Mouse (Mus musculus): ENCODE data around the gene Mindy4b-ps.
"Not testable (repeated sequence)": the region's sequence is repeated elsewhere in the genome, so short reads cannot be mapped to it uniquely, and the experiment has no call there.

Gene Mindy4b-ps

DNA sequence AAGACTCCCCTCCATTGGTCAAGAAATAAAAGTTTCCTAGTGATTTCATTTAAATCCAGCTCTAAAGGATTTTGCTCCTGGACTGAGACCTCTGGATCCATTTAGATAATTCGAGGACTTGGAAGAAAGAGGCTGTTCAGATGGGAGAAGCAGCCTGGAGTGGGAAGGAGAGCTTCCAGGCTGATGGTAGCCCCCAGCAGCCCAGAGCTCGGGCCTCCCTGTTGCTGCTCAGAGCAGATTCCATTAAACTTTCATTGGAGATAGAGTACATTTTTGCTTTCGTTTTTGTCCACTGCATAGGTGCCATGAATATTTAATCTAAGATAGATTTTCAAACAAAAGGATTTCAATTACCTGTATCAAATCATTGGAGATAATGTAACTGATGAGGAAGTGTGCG is at the start of gene Mindy4b-ps:
Mindy4b-ps (minus strand) TSS at position 101 of the 400 bp plus-strand sequence.
- DNase-seq, result no peak

DNA sequence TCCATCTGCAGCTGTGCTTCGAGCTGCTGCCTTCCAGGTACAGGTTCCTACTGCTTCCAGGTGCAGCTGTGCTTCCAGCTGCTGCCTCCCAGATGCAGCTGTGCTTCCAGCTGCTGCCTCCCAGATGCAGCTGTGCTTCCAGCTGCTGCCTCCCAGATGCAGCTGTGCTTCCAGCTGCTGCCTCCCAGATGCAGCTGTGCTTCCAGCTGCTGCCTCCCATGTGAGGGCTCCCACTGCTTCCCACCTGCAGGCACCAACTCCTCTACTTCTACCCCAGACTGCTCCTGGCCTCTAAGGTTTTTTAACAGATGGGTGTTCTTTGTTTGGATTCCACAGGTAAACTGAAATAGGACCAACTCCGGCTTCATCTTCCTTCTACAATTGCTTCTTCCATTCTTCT is 49.8 kb upstream of the Mindy4b-ps start:
- DNase-seq, result not testable (repeated sequence)

DNA sequence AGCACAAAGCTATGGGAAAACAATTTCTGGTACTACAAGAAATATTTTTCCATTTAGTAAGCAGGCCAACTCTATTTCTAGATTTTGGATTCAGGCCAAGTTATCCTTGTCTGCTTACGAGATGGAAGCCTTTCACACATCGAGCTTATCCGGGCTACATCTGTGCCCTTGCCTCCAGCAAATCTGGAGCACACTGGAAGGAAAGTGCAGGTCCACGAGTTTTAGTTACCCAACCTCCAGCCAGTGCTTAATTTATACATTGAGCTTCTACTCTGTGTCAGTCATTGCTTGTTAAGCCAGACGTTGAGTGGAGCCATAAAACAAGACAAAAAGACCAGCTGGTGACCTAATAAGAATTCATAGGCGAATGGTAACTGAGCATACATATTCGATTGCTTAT is 43.6 kb upstream of the Mindy4b-ps start:
- no peak for DNase-seq

DNA sequence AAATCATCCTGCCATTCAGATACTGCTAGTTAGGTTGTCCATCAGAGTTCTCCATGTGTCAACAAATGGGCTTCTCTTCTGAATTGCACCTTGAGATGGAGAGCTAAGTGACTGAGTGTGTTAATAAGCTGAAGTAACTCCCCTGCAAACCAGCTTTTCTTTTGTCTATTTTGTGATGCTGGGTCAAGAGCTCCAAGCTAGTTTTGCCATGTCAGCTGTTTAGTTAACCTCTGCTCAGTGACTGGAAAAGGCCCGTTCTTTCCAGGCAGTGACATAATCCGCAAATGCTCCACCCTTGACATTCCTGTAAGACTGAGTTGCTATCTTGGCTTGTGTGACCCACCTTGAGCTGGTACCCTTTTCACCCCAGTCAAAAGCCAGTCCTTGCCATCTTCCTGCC is 40.9 kb upstream of the Mindy4b-ps start:
- no peak for DNase-seq

DNA sequence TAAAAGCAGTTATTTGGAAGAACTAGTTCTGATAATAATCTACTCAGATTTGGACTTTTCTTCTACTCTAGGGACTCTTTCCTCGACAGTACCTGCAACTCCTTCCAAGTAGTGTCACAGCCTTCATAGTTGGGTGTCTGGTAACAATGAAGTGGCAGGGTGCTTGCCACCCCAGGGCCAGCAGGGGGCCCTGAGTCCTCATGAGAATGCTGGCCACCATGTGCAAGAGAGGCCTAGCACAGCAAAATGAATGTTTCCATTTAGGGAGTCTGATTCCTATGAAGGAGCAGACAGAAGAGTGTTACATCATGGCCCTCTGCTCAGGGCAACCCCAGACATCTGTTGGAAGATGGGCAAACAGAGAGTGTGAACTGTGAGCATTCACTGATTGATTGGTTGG is 21.3 kb upstream of the Mindy4b-ps start:
- no peak for DNase-seq

DNA sequence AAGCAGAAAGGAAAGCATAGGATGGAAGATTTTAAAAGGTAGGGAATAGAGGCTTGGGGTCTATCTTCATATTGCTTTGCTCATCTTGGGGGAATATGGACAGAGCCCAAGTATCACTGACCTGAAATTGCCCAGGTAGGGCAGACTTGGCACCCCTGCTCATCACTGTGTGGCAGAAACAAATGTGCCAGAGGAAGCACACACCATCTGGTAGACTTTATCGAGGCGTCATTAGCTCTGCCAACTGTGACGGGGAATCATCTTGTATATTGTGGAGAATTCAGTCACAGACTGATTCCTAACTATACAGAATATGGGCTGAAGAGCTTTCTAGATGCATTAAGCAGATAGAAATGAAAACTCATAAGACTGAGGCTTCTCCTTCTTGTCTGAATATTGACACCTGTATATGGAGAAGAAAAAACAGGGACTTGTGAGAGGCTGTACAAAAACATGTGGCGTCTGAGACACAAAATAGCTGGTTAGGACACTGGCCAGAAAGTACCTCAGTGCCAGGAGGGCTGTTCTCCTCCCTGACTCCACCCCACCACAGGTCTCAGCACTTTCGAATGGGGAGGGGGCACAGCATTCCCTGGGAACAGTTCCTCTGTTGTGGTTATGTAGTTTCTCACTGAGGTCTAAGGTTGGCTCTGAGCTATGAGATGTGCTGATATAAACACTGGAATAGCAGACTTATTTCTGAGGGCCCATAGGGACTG is 11.5 kb upstream of the Mindy4b-ps start:
- DNase-seq, result no peak

DNA sequence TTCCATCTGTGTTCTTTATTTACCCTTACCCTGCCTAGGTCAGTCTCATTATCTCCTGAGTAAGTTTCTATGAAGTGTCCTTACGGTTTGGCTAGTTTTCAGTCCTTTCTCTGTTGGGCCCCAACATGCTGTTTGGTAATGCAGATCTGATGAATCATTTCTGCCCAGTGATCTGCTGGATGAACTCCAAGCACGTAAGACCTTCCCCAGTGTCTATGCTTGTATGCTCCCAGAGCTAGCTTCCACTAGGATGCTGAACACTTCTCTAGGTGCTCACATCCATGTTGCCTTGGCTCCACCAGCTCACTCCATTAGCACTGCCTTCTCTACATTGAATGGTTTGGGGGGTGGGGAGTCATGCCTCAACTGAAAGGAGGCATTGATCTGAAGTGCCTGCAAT is 10.8 kb upstream of the Mindy4b-ps start:
- DNase-seq, result no peak

DNA sequence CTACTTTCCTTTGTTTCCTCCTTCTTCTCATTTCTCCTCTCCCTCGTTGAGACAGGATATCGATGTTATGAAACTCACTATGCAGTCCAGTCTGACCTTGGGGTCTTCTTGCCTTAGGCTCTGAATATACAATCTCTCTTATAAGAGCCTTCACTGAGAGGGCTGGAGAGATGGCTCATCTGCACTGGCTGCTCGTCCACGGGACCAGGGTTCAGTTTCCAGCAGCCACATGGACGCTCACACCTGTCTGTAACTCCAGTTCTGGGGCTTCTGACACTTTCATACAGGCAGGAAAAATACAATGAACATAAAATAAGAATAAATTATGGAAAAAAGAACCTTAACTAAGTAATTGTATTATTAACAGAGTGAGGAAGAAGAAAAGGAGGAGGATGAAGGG is 9.5 kb upstream of the Mindy4b-ps start:
- DNase-seq, result no peak

DNA sequence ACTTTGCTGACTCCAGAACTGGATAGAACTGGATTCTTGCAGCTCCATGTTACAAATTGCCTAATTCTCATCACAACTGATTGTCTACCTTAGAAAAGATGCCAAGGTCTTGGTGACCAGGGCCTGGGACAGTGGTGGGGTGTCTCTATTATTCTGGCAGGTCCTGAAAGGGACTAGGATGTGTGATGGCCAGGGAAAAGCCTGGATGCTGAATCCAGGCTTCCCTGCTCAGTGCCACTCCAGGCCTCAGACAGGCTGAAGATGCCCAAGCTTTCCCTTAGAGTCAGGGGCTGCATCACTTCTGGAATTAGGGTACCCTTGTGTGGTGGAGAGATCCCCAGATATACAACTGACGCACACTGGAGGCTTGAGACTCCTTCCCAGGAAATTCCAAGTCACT is 7.8 kb upstream of the Mindy4b-ps start:
- no peak for DNase-seq

DNA sequence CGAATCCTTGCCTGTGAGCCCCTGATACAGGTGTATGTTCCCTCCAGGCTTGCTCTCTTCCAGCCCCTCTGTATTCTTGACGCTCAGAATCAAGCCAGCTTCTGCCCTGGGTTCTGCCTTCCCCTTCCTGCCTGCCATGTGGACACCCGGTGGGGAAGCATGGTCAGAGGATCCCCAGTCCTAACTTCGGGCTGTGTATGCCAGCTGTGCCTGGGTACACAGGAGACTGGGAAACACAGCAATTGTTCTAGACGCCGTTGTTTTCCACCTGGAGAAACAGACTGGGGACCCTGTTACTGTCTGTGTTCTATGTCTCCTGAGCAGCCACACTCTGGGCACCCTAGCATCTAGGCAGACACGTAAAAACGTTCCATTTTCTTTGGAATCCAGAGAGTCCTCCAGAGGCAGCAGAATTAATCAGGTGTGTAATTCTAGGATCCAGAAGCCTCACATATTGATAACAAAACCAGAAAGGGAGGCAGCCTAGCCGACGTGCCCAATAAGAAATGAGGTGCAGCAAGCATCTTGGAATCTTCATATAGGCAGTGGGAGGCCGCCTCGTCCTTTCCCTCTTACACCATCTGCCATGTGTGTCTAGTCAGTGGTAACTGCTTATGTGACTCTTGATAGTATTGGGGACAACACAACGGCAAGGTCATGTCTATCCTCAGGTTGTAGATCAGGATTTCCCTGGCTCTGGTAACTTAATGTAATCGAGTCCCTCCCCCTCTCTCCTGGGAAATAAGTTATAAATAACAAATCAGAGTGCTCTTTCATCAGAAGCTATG is 6.4 kb upstream of the Mindy4b-ps start:
- no peak for DNase-seq

DNA sequence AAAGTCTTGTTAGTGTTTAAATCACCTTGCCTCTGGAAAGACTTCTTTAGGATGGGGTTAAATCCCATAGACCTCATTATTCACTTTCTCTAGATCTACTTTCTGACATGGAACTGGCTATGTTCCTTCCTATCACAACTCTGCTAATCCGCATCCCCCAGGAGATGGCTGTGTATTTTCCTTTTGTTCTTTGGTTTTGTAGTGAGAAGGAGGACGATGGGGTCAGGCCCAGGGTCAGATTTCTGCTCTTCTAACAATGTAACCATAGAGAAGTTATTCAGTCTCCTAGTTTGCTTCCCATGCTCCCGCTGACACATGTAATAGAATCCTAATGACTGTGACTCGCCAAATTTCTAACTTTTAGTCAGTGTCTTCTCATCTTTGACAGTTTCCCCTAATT is 4.2 kb upstream of the Mindy4b-ps start:
- DNase-seq, result no peak

DNA sequence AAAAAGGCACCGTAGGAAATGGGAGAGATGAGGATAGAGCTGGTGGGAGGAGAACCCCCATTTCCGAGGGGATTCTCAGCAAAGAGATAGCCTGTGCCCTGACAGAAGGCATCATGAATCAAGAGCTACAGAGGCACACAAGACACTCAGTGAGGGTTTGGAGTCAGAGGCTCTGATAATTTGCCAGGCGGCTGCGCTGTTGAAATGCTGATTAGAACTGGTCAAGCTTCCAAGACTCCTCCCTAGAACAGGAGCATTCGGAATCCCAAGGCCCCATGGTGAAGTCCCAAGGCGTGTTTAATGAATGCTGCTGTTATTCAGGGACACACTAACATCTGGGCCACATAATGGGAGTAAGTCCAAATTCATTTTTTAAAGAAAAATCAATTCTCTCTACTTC is 4.8 kb downstream of the Mindy4b-ps start:
- DNase-seq, result no peak

DNA sequence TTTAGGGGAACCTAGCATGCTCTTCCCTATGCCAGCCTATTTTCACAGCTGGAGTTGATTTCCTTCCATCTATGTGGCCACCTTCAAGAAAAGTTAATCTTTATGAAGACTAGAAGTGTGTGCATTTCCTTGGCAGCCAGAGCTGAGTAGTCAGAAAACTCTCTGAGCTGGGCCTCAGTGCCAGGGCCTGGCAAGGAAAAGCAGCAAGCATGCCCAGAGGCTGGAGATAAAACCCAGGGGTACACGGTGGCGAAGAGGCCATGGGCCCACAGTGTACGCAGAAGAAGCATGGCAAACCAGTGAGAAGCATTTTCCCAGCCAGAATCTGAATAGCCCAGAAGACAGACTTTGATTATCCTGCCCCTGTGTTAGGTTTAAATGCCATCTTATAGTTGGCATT is 7.9 kb downstream of the Mindy4b-ps start:
- DNase-seq, result no peak

DNA sequence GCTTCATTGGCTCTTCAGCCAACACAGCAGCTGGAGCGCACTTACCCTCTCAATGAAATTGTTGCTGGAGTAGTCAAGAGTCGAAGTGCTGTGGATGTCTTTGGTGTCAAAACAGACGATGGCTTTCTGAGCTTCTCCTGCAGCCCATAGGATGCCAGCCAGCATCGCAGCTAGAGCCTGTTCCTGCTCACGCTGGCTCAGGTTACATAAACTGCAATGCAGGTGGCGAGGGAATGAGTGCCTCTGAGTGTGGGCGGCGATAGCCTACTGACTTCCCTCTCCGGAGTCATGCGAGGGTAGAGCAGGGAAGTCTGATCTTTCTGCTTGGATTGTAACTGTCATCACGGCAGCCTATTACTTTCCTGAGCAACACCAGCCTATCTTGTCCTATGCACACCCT is 11.8 kb downstream of the Mindy4b-ps start:
- no peak for DNase-seq

DNA sequence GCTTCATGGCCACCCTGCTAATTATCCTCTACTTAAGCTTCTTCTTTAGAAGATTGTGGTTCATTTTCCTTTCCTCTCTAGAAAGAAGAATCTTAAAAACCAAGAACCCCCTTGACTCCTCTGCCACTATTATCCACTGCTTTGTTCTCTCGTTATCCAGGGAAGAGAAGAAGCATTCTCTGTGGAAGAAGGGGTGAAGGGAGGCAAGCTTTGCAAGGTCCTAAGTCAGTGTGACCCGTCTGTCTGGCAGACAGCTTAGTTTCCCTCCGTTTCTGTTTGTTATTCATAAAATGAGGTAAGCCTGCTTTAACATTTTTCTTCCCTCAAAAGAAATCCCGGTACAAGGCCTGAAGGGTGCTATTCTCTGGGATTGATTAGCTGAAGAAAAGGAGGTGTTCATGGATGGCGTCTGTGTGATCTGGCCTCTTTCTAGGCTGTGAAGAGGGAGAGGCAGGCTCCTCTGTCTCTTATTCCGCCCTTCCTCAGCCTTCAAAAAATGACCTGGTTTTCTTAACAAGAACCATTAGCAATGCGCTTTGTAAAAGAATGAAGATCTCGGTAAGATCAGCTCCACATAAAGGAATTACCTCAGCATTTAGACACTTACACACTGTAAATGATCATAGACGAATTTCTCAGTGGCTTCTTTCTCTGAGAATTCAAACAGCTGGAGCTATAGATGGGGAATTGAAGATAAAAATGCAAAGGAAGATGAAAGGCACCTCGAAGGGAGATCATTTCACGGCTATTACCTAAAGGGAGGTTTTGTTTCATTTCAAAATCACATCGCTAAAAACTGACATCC is 12.8 kb downstream of the Mindy4b-ps start:
- no peak for DNase-seq

DNA sequence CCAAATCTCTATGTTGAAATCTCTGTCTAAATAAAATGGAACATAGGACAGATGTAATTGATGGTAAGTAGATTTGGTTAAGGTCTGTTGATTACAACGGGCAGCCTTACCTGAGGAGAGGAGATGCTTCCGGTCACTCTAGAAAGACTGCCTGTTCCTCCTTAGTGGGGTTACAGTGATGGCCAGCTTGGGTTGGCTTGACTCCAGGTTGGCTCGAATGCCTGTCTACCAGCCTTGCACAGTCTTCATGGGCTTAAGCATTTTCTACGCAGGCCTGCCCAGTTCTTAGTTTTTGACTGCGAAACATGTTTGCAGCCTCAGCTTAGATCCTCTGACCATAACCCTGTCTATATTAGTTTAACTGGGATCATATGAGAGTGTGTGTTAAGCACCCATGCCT is 13.5 kb downstream of the Mindy4b-ps start:
- no peak for DNase-seq

DNA sequence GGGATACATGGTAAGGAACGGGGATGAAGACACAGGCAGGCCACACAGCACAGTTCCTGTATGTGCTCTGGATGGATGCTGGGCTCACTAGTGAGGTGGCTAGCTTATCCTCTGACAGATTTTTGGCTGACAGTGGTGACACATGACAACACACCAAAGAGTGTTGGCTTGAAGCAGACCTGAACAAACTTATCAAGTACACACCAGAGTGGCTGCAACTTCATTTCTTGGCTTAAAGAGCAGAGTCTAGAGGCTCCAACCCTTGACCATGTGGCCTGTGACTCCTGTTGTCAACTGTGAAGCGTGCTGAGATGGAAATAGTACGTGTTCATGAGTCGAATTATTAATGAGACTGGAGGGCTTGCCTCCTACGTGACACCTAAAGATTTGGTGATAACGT is 17.4 kb downstream of the Mindy4b-ps start:
- DNase-seq, result no peak

DNA sequence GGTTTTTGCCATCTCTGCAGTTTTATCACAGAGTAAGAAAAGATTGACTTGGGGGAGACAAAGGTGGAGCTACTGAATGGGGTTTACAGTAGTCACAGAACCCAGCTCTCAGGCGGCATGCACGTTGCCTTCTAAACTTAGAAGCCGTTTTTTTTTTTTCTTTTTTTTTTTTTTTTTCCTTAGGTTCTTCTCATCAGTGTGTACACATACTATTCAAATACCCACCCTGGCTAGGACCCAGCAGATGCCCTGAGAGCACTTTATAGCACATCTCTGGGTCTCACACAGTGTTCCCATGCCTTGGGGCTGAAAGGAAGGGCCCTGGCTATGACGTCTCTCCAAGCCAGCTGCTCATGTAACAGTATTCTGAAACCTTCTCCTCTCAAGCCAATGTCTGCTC is 23.4 kb downstream of the Mindy4b-ps start:
- no peak for DNase-seq

DNA sequence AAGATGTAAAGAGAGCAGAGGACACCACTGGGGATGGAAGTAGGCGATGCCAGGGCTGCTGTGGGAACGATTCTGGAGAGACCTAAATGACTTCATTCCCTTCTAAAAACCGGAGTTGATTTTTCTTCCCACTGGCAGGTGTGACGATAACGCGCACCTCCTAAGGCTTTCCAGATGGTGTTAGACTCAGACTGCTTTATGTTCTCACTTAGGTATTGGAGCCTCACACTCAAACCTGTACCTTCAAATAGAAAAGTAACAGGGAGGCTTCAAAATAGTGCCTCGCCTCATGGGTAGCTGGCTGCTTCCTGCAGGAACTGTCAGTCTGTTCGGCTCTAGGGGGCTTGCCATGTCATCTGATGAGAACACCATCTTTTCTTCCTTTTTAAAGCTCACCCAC is 23.9 kb downstream of the Mindy4b-ps start:
- no peak for DNase-seq

DNA sequence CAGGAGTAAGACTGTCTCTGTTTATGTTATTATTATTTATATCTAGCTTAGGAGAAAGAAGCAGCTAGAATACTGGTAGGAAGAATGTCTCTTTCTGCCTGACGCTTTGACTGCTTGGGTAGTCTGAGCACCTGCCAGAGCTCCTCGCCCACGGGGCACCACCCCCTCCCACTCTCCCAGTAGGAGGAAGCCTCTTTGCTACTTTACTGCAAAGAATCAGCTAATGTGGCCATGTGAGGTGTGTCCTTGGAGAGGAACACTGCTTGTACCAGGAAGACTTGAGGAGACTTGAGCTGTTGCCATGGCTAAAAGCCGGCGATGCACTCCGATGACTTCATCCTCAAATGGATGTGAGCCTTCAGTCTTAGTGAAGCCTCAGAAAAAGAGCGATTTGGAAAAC is 32.6 kb downstream of the Mindy4b-ps start:
- DNase-seq, result no peak

DNA sequence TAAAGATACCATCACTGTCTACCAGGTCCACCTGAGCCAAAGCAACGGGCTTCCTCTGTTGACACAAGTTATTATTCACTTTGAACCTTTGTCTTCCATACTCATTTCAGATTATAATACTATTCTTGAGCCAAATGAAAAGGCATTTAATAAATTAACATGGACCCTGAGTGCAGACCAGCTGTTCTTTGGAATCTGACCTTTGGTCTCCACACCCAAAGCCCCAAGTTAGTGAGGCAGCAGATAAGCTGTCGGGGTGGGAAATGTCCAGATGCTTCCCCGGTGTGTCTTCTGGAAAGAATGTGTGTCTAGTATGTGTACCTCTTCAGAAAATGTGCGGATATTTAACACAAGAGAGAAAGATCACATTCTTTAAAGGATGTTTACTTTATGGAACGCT is 33.1 kb downstream of the Mindy4b-ps start:
- DNase-seq, result no peak

DNA sequence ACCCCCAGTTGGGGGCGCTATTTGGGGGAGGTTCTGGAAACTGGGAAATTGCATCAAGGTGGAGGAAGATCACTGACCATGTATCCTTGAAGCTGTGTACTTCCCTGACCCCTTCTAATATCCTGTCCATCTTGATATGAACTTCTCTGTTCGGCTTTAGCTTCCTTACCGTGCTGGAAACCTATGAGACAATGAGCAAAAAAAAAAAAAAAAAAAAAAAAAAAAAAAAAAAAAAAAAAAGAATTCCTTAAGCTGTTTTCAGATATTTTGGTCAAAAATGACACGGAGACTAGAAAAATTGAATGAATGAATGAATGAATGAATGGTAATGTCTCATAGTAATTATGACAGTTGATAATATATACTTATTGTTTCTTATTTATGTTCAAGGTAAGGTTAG is 35.6 kb downstream of the Mindy4b-ps start:
- DNase-seq, result no peak

DNA sequence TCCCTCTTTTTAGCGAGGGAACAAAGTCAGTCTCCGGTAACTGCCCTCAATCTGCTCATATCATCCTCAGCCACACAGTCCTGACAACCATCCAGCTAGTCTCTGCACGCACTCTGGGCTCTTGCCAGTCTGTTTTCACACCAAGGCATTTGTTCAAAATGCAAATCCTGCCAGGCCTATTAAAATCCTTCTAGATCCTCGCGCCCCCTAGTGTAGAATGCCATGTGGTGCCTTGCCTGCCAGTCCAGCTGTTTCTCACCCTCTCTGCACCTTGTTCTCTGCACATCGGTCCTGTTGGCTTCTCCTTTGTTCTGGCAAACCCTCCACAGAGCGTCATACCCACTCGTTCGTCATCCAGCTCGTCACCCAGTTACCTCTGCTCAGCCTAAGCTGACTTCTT is 36.2 kb downstream of the Mindy4b-ps start:
- DNase-seq, result peak; percentile 61

All from kidney, adult 11 months (tissue).